8 mouse cellular contexts compared by ENCODE assay signal in the genomic region with DNA sequence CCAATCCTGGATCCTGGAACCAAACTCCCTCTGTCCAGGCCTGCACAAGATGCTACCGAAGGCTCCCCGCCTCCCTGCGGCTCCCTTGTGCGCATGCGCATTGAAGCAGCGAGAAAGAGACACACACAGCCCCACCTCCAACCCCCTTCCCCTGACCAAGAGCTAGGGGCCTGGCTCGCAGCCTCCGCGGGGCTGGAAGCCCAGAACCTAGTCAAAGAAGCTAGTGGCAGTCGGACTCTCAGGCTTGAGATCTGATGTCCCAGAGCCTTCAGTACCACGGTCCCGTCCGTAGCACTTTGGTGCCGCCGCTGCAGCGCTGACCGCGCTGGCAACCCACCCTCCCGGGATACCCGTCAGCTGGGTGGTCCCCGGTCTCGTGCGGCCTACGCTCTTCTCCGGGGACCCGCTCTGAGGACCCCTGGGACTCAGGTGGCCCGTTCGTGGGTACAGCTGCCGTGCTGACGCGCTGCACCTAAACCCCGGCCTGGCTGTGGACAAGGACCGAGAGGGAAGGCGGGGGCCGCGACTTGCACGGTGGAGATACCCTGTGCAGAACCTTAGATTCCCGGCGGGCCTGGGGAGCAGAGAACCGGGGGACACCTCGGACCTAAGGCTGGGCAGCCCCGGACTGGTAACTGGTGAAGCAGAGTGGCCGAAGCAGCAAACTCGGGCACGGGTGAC. TPM values are rescaled to one million over a fixed set of nuclear protein-coding genes. Genes with fewer than 3 reads are reported as not detected.
DNase-seq lines count a peak whose midpoint lies in the region; TF ChIP-seq lines count a peak whose summit lies in the region.

A gene (plus strand): TSS at position 128 of the 681 bp plus-strand sequence.

- intact Hi-C loops in left cerebral cortex, adult 2 months (cut with DNase I): loop anchor here (1.0 kb wide), 1 partner anchor 32 kb away; a partner anchor contains a TSS

- no peak for TF ChIP-seq CTCF in left cerebral cortex, adult 2 months (IDR thresholded peaks at IDR 0.05)

- H3K36me3 ChIP-seq in macrophage (ENCODE audit: inconsistent target): peaks cover 1% of the 10 kb centered on the region; the same call in 1 of the 2 replicates

- no peaks in the 10 kb centered on the region for H3K79me2 ChIP-seq in macrophage (ENCODE audit: inconsistent target)

- peak within 1 kb of the TSS; percentile 83 for H3K27ac ChIP-seq in left cerebral cortex, adult 2 months
- H3K27ac ChIP-seq in macrophage: no peak within 1 kb of the TSS

- 2% methylated on average over 44 of the region's 45 CpGs for WGBS in macrophage (ENCODE audit: missing documents)

- peak; percentile 97 for DNase-seq in ZHBTc4 (ENCODE audit: low read depth, low spot score)
- peak; percentile 86 to 90 for DNase-seq in cerebellum, postnatal 36 days
- peak; percentile 59 to 80 for DNase-seq in gastrocnemius, adult 8-10 months (ENCODE audit: low spot score in 2 of 2)
- peak; percentile 79 for DNase-seq in hindlimb bud, embryonic 11.5 days (ENCODE audit: extremely low spot score, low read depth, low spot score)
- peak; percentile 84 for DNase-seq in left cerebral cortex, adult 2 months (ENCODE audit: extremely low spot score in 1 of 2, low spot score in 2 of 2)
- peak; percentile 84 to 87 for DNase-seq in right cerebral cortex, adult 2 months (ENCODE audit: low spot score in 2 of 2)
- DNase-seq in urinary bladder, postnatal 10 days (ENCODE audit: low spot score): peak; percentile 25

- H3K4me3 ChIP-seq in left cerebral cortex, adult 2 months: peak within 1 kb of the TSS; percentile 54
- peak within 1 kb of the TSS; percentile 52 for H3K4me3 ChIP-seq in macrophage (ENCODE audit: inconsistent target)

RNA-seq across cellular contexts. Expression of the gene that starts here (rescaled TPM):
- total RNA-seq in gastrocnemius, adult 8-10 months (2022): 1 to 10 TPM; 1.7 to 2.9 (median 2.5) TPM
- 10 to 100 TPM; 11.7 to 12.3 TPM for total RNA-seq in left cerebral cortex, adult 2 months (2021)
- total RNA-seq in macrophage (2018; cell fraction: chromatin; rRNA removed): 1 to 10 TPM in 4 of 26 experiments, under 1 TPM in 11, not detected in 11; 0.25 to 3.8 (median 0.45) TPM
- 1 to 10 TPM in 4 of 26 experiments, under 1 TPM in 22; 0.05 to 1.5 (median 0.30) TPM for total RNA-seq in macrophage (2018; cell fraction: cytosol; rRNA removed)
- total RNA-seq in macrophage (2018; cell fraction: nucleus; rRNA removed): 1 to 10 TPM in 2 of 26 experiments, under 1 TPM in 15, not detected in 9; 0.17 to 3.2 (median 0.42) TPM
- 0.57 to 1.1 TPM (median 0.83 TPM) in 3 replicates for polyA plus RNA-seq in macrophage (2018)

Comparison
In these comparisons a context has a peak if more than half of its experiments do, and no peak if none do; other contexts are left out.
1. DNase-seq: peak in every context shown above with its lines; median percentile 97 in ZHBTc4; 88 in cerebellum, postnatal 36 days; 86 in right cerebral cortex, adult 2 months; 84 in left cerebral cortex, adult 2 months; 79 in hindlimb bud, embryonic 11.5 days; 70 in gastrocnemius, adult 8-10 months; 25 in urinary bladder, postnatal 10 days.